Mouse (Mus musculus) heart, embryonic 11.5 days (tissue): Measurements from ENCODE around the gene Mitd1. TPM values are rescaled to one million over a fixed set of nuclear protein-coding genes. Genes with fewer than 3 reads are reported as not detected.

ENCODE experiments used
- ATAC-seq: fragments of 200-750 bp; cut with Nextera tagmentation; replicated peaks from 2 replicates; pipeline ENCODE4 v1.8.0; 2017; ENCODE audit warnings: moderate library complexity; ENCODE audit not compliant: insufficient number of reproducible peaks, low FRiP score, low TSS enrichment
- H3K27ac ChIP-seq: fragments of 300-500 bp; sonication (generic); 2 replicates; pipeline ENCODE4 v1.5.1; 2014; ENCODE audit warnings: mild to moderate bottlenecking, low read depth, low read length
- H3K27me3 ChIP-seq: fragments of 300-500 bp; sonication (generic); 2 replicates; pipeline ENCODE4 v1.6.1; 2014; ENCODE audit warnings: mild to moderate bottlenecking, low read length, mixed read lengths; ENCODE audit not compliant: control insufficient read depth, insufficient read depth
- H3K36me3 ChIP-seq: fragments of 300-500 bp; sonication (generic); 2 replicates; pipeline ENCODE4 v1.6.1; 2014; ENCODE audit warnings: mild to moderate bottlenecking, low read length, moderate library complexity, mixed read lengths; ENCODE audit not compliant: control insufficient read depth, insufficient read depth
- H3K4me1 ChIP-seq: fragments of 300-500 bp; sonication (generic); 2 replicates; pipeline ENCODE4 v1.6.1; 2014; ENCODE audit warnings: low read length; ENCODE audit not compliant: control insufficient read depth, insufficient read depth
- H3K4me2 ChIP-seq: fragments of 300-500 bp; sonication (generic); 2 replicates; pipeline ENCODE4 v1.6.1; 2014; ENCODE audit warnings: mild to moderate bottlenecking, moderate library complexity
- H3K4me3 ChIP-seq: fragments of 300-500 bp; sonication (generic); 2 replicates; pipeline ENCODE4 v1.5.1; 2014; ENCODE audit warnings: low read depth, low read length
- H3K9ac ChIP-seq: fragments of 300-500 bp; sonication (generic); 2 replicates; pipeline ENCODE4 v1.6.1; 2014; ENCODE audit warnings: mild to moderate bottlenecking, low read depth, low read length, moderate library complexity
- H3K9me3 ChIP-seq: fragments of 300-500 bp; sonication (generic); replicated peaks from 2 replicates; pipeline ENCODE4 v1.6.1; 2016; ENCODE audit warnings: low read length; ENCODE audit not compliant: control insufficient read depth
- WGBS: fragments of 180-500 bp; shearing (Covaris S2); extraction: QIAGEN DNeasy Blood & Tissue Kit; methylation state at CpG from one replicate; pipeline ENCODE4 v1.1.7; 2014; ENCODE audit not compliant: insufficient replicate concordance; 5-methylcytosine and 5-hydroxymethylcytosine counted together
- polyA plus RNA-seq: library from polyadenylated mRNA; unstranded; fragments of >200 nt; fragmentation: Nextera tagmentation; extraction: Ambion mirVana; gene quantifications from 2 replicates; pipeline ENCODE4 v1.2.1, GENCODE M21; 2014

The Mitd1 gene
- polyA plus RNA-seq, 1 experiment from 2014 or later, result 15.9 TPM

DNA sequence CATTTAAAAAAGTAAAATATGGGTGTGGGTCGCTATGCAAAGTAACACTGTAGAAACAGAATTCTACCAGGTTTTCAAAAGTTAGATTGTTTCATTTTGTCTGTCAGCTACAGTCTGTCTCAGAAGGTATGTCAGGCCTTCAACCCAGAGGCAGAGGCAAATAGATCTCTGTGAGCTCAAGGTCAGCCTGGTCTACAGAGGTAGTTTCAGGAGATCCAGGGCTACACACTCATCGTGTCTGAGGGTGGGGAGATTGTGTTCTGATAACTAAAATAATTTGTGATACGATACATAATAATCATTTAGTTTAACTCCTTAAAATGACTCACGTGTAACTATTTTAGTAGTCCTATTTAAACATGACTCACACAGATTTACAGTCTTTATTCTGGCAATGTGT lies 17.1 kb downstream of the Mitd1 start:
- no peak for ATAC-seq
- no peak overlapping the region for H3K27ac ChIP-seq
- H3K4me2 ChIP-seq, result peak overlapping the region; percentile 81
- no peaks in the 10 kb centered on the region for H3K9me3 ChIP-seq
- H3K4me1 ChIP-seq, result peaks cover 8% of the 10 kb centered on the region
- 0 out of 2 replicates have a peak, but pooled peaks cover 4% of the 10 kb centered on the region for H3K27me3 ChIP-seq
- H3K9ac ChIP-seq, result no peak overlapping the region
- 81% methylated on average over 4 of the region's 4 CpGs for WGBS
- H3K4me3 ChIP-seq, result no peak overlapping the region; the same call in 1 of the 2 replicates
- H3K36me3 ChIP-seq, result peaks cover 22% of the 10 kb centered on the region

DNA sequence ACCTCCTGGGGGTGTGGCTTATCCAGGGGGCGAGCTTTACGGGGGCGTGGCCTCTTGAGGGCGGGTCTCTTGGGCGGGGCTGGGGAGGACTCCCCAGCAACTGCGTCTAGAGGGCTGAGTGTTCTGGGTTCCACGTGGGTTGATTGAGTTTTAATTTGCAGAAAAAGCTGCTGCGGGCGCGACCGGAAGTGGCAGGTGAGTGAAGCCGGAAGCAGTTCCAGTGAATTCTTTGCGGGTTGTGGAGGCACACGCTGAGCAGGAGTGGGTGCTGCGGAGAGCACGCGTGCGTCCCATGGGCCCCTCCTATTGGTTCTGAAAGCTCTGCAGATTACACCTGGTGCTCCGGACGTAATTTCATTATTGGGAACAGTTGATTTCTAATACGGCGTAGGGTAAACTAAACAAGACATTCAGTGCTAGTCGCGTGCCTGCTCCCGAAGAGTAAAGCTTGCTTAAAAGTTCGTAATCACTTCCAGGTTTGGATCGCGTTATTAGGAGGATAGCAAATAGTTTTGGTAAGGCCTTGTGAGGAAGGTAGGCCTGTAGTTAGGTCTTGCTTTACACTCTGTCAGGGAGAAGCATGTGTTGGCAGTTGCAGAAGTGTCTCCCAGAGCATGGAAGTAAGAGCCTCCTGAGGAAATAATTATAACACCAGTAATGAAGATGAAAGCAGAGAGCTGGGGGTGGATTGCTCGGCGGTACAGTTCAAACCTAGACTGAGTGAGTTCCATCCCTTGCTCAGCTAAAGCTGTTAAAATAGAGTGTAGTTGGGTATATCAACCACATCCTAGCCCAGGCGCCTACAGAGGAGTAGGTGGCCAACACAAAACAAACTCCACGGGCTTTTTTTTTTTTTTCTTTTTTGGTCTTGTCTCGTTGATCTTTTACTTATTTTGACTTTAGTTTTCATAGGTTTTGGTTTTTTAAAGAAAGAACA lies 17.8 kb downstream of the Mitd1 start:
- 7% methylated on average over 33 of the region's 33 CpGs for WGBS
- Histone ChIP-seq H3K27ac (peak overlapping the region; percentile 83), H3K4me2 (peak overlapping the region; percentile 81), H3K36me3 (peaks cover 17% of the 10 kb centered on the region), H3K9ac (peak overlapping the region; percentile 30), H3K4me1 (peaks cover 8% of the 10 kb centered on the region), H3K27me3 (0 out of 2 replicates have a peak, but pooled peaks cover 4% of the 10 kb centered on the region), H3K9me3 (no peaks in the 10 kb centered on the region), H3K4me3 (peak overlapping the region; percentile 43)
- ATAC-seq, result peak; percentile 89

GRCm38 (mm10) chr1:37871704-37872103 lies 18.5 kb downstream of the Mitd1 start, which contains the start of gene Lipt1:
TSS of gene Lipt1 (plus strand) at chr1:37871738.
- Histone ChIP-seq H3K4me2 (peak within 1 kb of the TSS; percentile 81), H3K4me1 (peaks cover 8% of the 10 kb centered on the region), H3K9me3 (no peaks in the 10 kb centered on the region), H3K9ac (peak within 1 kb of the TSS; percentile 30), H3K4me3 (peak within 1 kb of the TSS; percentile 43), H3K36me3 (peaks cover 16% of the 10 kb centered on the region), H3K27me3 (0 out of 2 replicates have a peak, but pooled peaks cover 4% of the 10 kb centered on the region), H3K27ac (peak within 1 kb of the TSS; percentile 83)
- WGBS, result 11% methylated on average over 7 of the region's 7 CpGs
- no peak; the same call in 1 of the 2 replicates for ATAC-seq

DNA sequence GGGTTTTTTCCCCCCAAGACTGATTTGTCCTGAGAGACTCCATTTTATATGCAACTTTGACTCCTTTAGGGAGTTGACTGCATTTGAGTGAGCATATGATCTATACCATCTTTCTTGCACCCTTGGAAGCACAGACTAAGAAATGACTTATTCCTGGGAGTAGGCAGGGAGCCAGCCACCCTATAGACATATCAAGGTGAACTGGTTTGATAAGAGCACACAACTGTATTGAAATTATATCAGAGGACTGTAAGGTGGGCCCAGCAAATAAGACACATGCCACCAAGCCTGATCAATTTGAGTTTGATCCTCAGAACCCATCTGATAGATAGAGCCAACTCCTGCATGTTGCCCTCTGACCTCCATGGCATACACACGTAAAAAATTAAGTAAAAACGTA lies 20.8 kb downstream of the Mitd1 start:
- no peak for ATAC-seq
- WGBS, result 60% methylated on average over 2 of the region's 2 CpGs

DNA sequence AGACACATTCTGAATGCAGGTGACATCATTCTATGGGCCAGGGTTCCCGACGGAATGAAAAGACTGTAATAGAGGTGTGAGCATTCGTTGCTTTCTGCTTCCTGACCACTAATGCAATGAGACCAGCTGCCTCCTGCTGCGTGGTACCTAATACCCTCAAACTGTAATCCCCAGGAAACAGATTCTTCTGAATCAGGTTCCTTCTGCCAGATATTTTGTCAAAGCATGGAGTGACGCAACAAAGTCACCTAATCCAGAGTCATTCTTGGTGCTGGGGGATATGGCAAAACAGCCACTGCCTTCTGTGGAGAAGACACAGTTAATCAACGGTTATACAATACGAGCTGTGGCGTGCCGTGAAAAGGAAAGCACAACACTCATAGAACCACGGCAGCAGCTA lies 21.6 kb downstream of the Mitd1 start:
- Histone ChIP-seq H3K4me2 (no peak overlapping the region), H3K9me3 (no peaks in the 10 kb centered on the region), H3K9ac (no peak overlapping the region), H3K4me3 (no peak overlapping the region), H3K36me3 (no peaks in the 10 kb centered on the region), H3K27ac (no peak overlapping the region), H3K4me1 (peaks cover 8% of the 10 kb centered on the region), H3K27me3 (0 out of 2 replicates have a peak, but pooled peaks cover 4% of the 10 kb centered on the region)
- 60% methylated on average over 10 of the region's 10 CpGs for WGBS
- no peak for ATAC-seq

More for the DNA sequence above, 20.8 kb downstream of the Mitd1 start:
- Histone ChIP-seq H3K27me3 (0 out of 2 replicates have a peak, but pooled peaks cover 4% of the 10 kb centered on the region), H3K9me3 (no peaks in the 10 kb centered on the region), H3K4me3 (no peak overlapping the region), H3K4me2 (no peak overlapping the region), H3K4me1 (peaks cover 8% of the 10 kb centered on the region), H3K36me3 (no peaks in the 10 kb centered on the region; the same call in 1 of the 2 replicates), H3K27ac (no peak overlapping the region), H3K9ac (no peak overlapping the region)

GRCm38 (mm10) chr1:37867684-37868322 lies 22.4 kb downstream of the Mitd1 start:
- Histone ChIP-seq H3K9ac (no peak overlapping the region), H3K36me3 (no peaks in the 10 kb centered on the region), H3K4me2 (no peak overlapping the region), H3K4me3 (no peak overlapping the region), H3K27ac (no peak overlapping the region), H3K9me3 (no peaks in the 10 kb centered on the region), H3K27me3 (0 out of 2 replicates have a peak, but pooled peaks cover 4% of the 10 kb centered on the region), H3K4me1 (peaks cover 8% of the 10 kb centered on the region)
- ATAC-seq, result no peak
- 61% methylated on average over 10 of the region's 10 CpGs for WGBS

DNA sequence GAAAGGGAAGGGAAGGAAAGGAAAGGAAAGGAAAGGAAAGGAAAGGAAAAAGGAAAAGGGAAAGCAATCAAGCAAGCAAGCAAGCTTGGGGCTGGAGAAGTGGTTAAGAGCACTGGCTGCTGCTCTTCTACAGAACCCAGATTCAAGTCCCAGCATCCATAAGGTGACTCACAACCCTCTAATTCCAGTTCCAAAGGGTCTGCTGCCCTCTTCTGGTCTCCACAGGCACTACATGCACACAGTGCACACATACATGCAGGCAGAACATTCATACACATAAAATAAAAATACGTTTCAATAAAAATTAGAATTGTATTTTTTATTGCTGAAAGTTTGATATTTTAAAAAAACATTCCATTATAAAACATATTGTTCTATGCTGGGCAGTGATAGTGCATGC lies 23.2 kb downstream of the Mitd1 start:
- no peak overlapping the region for H3K9ac ChIP-seq
- no peak overlapping the region for H3K4me2 ChIP-seq
- H3K9me3 ChIP-seq, result no peaks in the 10 kb centered on the region
- H3K4me1 ChIP-seq, result peaks cover 5% of the 10 kb centered on the region
- 76% methylated on average over 1 of the region's 1 CpGs for whole genome bisulfite sequencing
- H3K27me3 ChIP-seq, result 0 out of 2 replicates have a peak, but pooled peaks cover 4% of the 10 kb centered on the region
- no peak overlapping the region for H3K27ac ChIP-seq
- no peak overlapping the region for H3K4me3 ChIP-seq
- no peak for ATAC-seq
- H3K36me3 ChIP-seq, result no peaks in the 10 kb centered on the region

DNA sequence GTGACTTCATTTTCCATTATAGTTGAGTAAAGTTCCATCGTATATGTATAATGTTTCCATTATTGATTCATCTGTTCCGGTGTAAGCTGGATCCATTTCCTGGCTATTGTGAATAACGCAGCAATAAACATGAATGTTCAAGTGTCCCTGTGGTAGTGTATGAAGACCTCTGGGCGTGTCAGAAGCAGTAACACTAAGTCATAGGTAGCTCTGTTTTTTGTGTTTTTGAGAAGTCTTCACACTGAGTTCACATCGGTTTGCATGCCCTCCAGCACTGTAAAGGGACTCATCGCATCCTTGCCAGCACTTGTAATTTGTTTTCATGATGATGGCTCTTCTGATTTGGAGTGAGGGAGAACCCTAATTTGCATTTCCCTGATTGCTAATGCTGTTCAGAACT lies 23.9 kb downstream of the Mitd1 start, which contains the start of gene Tsga10:
TSS of gene Tsga10 (minus strand) at position 144 of the 400 bp plus-strand sequence.
- Histone ChIP-seq H3K9ac (peak within 1 kb of the TSS; percentile 76), H3K4me1 (no peaks in the 10 kb centered on the region; the same call in 1 of the 2 replicates), H3K4me3 (peak within 1 kb of the TSS; percentile 72), H3K27ac (peak within 1 kb of the TSS; percentile 84), H3K4me2 (peak within 1 kb of the TSS; percentile 87), H3K36me3 (no peaks in the 10 kb centered on the region), H3K9me3 (no peaks in the 10 kb centered on the region), H3K27me3 (0 out of 2 replicates have a peak, but pooled peaks cover 4% of the 10 kb centered on the region)
- 82% methylated on average over 6 of the region's 6 CpGs for WGBS
- no peak for ATAC-seq
